Comparison of ENCODE assay signal across 8 mouse cellular contexts in genomic region chr2:80314854-80315241, GRCm38 (mm10). TPM values are rescaled to one million over a fixed set of nuclear protein-coding genes. Genes with fewer than 3 reads are reported as not detected.
DNase-seq lines count a peak whose midpoint lies in the region; ATAC-seq and TF ChIP-seq lines count a peak whose summit lies in the region.

No protein-coding gene starts in this region.

- peak overlapping the region; percentile 94 for H3K4me3 ChIP-seq in kidney, embryonic 15.5 days (replicated peaks)
- H3K4me3 ChIP-seq in embryonic facial prominence, embryonic 10.5 days = peak overlapping the region; percentile 84
- peak overlapping the region; percentile 92 for H3K4me3 ChIP-seq in intestine, embryonic 15.5 days (replicated peaks)
- peak overlapping the region; percentile 55 for H3K4me3 ChIP-seq in myocyte

- H3ac ChIP-seq in myocyte (ENCODE audit: control insufficient read depth, insufficient read length) = peak overlapping the region; percentile 69

- H3K9me3 ChIP-seq in kidney, embryonic 15.5 days (replicated peaks) = no peaks in the 10 kb centered on the region
- H3K9me3 ChIP-seq in embryonic facial prominence, embryonic 10.5 days = no peaks in the 10 kb centered on the region
- H3K9me3 ChIP-seq in intestine, embryonic 15.5 days = no peaks in the 10 kb centered on the region

- WGBS in kidney, embryonic 15.5 days = 40% methylated on average over 7 of the region's 7 CpGs
- WGBS in embryonic facial prominence, embryonic 10.5 days = 60% methylated on average over 7 of the region's 7 CpGs
- WGBS in intestine, embryonic 15.5 days = 31% methylated on average over 7 of the region's 7 CpGs

- DNase-seq in kidney, adult 9 months = no peak
- DNase-seq in embryonic facial prominence, embryonic 10.5 days (ENCODE audit: low spot score) = no peak
- no peak for DNase-seq in layer of hippocampus, adult 9-11 months
- DNase-seq in layer of hippocampus, adult 8-10 months (ENCODE audit: low spot score in 2 of 2) = no peak
- no peak for DNase-seq in layer of hippocampus, adult 11-12 months (ENCODE audit: low spot score)

- ATAC-seq in kidney, embryonic 15.5 days (replicated peaks; ENCODE audit: low FRiP score) = peak; percentile 27
- peak; percentile 61 for ATAC-seq in intestine, embryonic 15.5 days

- H3K27me3 ChIP-seq in kidney, embryonic 15.5 days = 0 out of 2 replicates have a peak, but pooled peaks cover 6% of the 10 kb centered on the region
- H3K27me3 ChIP-seq in embryonic facial prominence, embryonic 10.5 days (replicated peaks; ENCODE audit: low read depth, poor library complexity, severe bottlenecking) = no peaks in the 10 kb centered on the region; the same call in 1 of the 2 replicates
- 0 out of 2 replicates have a peak, but pooled peaks cover 2% of the 10 kb centered on the region for H3K27me3 ChIP-seq in intestine, embryonic 15.5 days (replicated peaks)
- no peaks in the 10 kb centered on the region for H3K27me3 ChIP-seq in myocyte (ENCODE audit: control insufficient read depth, insufficient read depth, insufficient read length)

- TF ChIP-seq POLR2A in myocyte (IDR thresholded peaks at IDR 0.05; ENCODE audit: insufficient read length, low read depth) = no peak

- H3K36me3 ChIP-seq in kidney, embryonic 15.5 days = peaks cover 19% of the 10 kb centered on the region
- peaks cover 22% of the 10 kb centered on the region for H3K36me3 ChIP-seq in embryonic facial prominence, embryonic 10.5 days (replicated peaks)
- H3K36me3 ChIP-seq in intestine, embryonic 15.5 days = 0 out of 2 replicates have a peak, but pooled peaks cover 3% of the 10 kb centered on the region
- peaks cover 8% of the 10 kb centered on the region for H3K36me3 ChIP-seq in myocyte (ENCODE audit: control insufficient read depth, insufficient read depth)

- peaks cover 7% of the 10 kb centered on the region for H3K79me2 ChIP-seq in myocyte (ENCODE audit: control insufficient read depth, insufficient read depth)

- H3K9ac ChIP-seq in kidney, embryonic 15.5 days = peak overlapping the region; percentile 94
- H3K9ac ChIP-seq in intestine, embryonic 15.5 days = peak overlapping the region; percentile 86

- peak overlapping the region; percentile 69 for H3K4me2 ChIP-seq in kidney, embryonic 15.5 days
- peak overlapping the region; percentile 67 for H3K4me2 ChIP-seq in intestine, embryonic 15.5 days (replicated peaks)
- H3K4me2 ChIP-seq in myocyte (ENCODE audit: low read depth) = peak overlapping the region; percentile 85

- H3K27ac ChIP-seq in kidney, embryonic 15.5 days = peak overlapping the region; percentile 98
- H3K27ac ChIP-seq in embryonic facial prominence, embryonic 10.5 days (replicated peaks) = peak overlapping the region; percentile 99
- peak overlapping the region; percentile 96 for H3K27ac ChIP-seq in intestine, embryonic 15.5 days

- peaks cover 12% of the 10 kb centered on the region for H3K4me1 ChIP-seq in kidney, embryonic 15.5 days
- peaks cover 15% of the 10 kb centered on the region for H3K4me1 ChIP-seq in embryonic facial prominence, embryonic 10.5 days
- H3K4me1 ChIP-seq in intestine, embryonic 15.5 days (replicated peaks) = no peaks in the 10 kb centered on the region

TF ChIP-seq in myocyte, 11 proteins besides CTCF, POLR2A, EP300 and RAD21:
- TF ChIP-seq MAX (IDR thresholded peaks at IDR 0.05; ENCODE audit: low read depth) (no peak), MYOD1 (IDR thresholded peaks at IDR 0.05; ENCODE audit: control insufficient read depth in 1 of 3, insufficient read length in 2 of 3, low read depth in 2 of 3) (no peak), SRF (IDR thresholded peaks at IDR 0.05; ENCODE audit: control insufficient read depth, insufficient read length, low read depth) (no peak), MYOG (IDR thresholded peaks at IDR 0.05; ENCODE audit: control insufficient read depth in 1 of 3, insufficient read depth in 1 of 3, insufficient read length in 2 of 3, low read depth in 2 of 3) (no peak), CEBPB (IDR thresholded peaks at IDR 0.05; ENCODE audit: insufficient read depth, poor library complexity, severe bottlenecking) (no peak), TCF12 (IDR thresholded peaks at IDR 0.05; ENCODE audit: insufficient read depth, poor library complexity, severe bottlenecking) (no peak), E2F4 (IDR thresholded peaks at IDR 0.05; ENCODE audit: insufficient read depth) (no peak), USF1 (IDR thresholded peaks at IDR 0.05; ENCODE audit: low read depth) (no peak), TCF3 (IDR thresholded peaks at IDR 0.05; ENCODE audit: insufficient read length, low read depth) (no peak), POLR2AphosphoS2 (IDR thresholded peaks at IDR 0.05; ENCODE audit: insufficient read length, low read depth) (no peak), REST (IDR thresholded peaks at IDR 0.05; ENCODE audit: insufficient read depth, insufficient read length) (no peak)

RNA-seq across cellular contexts. Expression of gene Dnajc10, which starts 0.4 kb away (rescaled TPM):
- polyA plus RNA-seq in kidney, embryonic 15.5 days (2015; fragmentation: Nextera tagmentation; extraction: Ambion mirVana) = 87.9 and 88.4 TPM in 2 replicates
- polyA plus RNA-seq in embryonic facial prominence, embryonic 10.5 days (2016; fragmentation: Nextera tagmentation; extraction: Ambion mirVana) = 80.3 and 88.0 TPM in 2 replicates
- 56.4 and 64.9 TPM in 2 replicates for polyA plus RNA-seq in intestine, embryonic 15.5 days (2015; fragmentation: Nextera tagmentation; extraction: Ambion mirVana)
- polyA plus RNA-seq in myocyte (2012; fragmentation: generic; extraction: Trizol) = 31.4 TPM
- 10 to 100 TPM; 60.3 to 65.4 (median 63.2) TPM for total RNA-seq in layer of hippocampus, adult 8-10 months (2022)

RNA-seq across cellular contexts. Expression of gene Prdx6b, which starts 22.6 kb away (rescaled TPM):
- polyA plus RNA-seq in kidney, embryonic 15.5 days (2015; fragmentation: Nextera tagmentation; extraction: Ambion mirVana) = not detected in 2 replicates
- not detected in 2 replicates for polyA plus RNA-seq in embryonic facial prominence, embryonic 10.5 days (2016; fragmentation: Nextera tagmentation; extraction: Ambion mirVana)
- polyA plus RNA-seq in intestine, embryonic 15.5 days (2015; fragmentation: Nextera tagmentation; extraction: Ambion mirVana) = not detected in 2 replicates
- polyA plus RNA-seq in myocyte (2012; fragmentation: generic; extraction: Trizol) = not detected
- not detected for total RNA-seq in layer of hippocampus, adult 8-10 months (2022)
